Mouse (Mus musculus) MEL (cell line): ENCODE data around the gene Safb. TPM values are rescaled to one million over a fixed set of nuclear protein-coding genes. Genes with fewer than 3 reads are reported as not detected.

Source experiments
- DNase-seq: peaks from one replicate; pipeline ENCODE4 v3.0.0; 2011; ENCODE audit warnings: low read depth, low spot score
- H3K27ac ChIP-seq: 2 replicates; pipeline ENCODE4 v1.5.1; 2012; ENCODE audit warnings: low read depth, mild to moderate bottlenecking, control low read depth, low read length, moderate library complexity; ENCODE audit not compliant: control insufficient read depth
- H3K27me3 ChIP-seq, 2 experiments: fragments of 150-350 bp in 1 of 2; sonication (generic) in 1 of 2; 2 replicates each; pipeline ENCODE4 v1.6.1; 2012; ENCODE audit warnings: low read length in 2 of 2, mild to moderate bottlenecking in 2 of 2, improper control_type of control experiment in 1 of 2, moderate library complexity in 1 of 2; ENCODE audit not compliant: insufficient read depth in 2 of 2, control insufficient read depth in 1 of 2
- H3K36me3 ChIP-seq, 2 experiments: 2 replicates each; pipeline ENCODE4 v1.6.1; 2012 to 2014; ENCODE audit warnings: low read length in 2 of 2, improper control_type of control experiment in 1 of 2, inconsistent platforms in 1 of 2, mild to moderate bottlenecking in 1 of 2; ENCODE audit not compliant: insufficient read depth in 2 of 2, control insufficient read depth in 1 of 2
- H3K4me1 ChIP-seq, 2 experiments: fragments of 150-350 bp in 1 of 2; sonication (generic) in 1 of 2; 2 replicates each; pipeline ENCODE4 v1.6.1; 2012; ENCODE audit warnings: low read length in 2 of 2, improper control_type of control experiment in 1 of 2, mild to moderate bottlenecking in 1 of 2; ENCODE audit not compliant: insufficient read depth in 2 of 2, control insufficient read depth in 1 of 2
- H3K4me3 ChIP-seq, 2 experiments: fragments of 150-350 bp in 1 of 2; sonication (generic) in 1 of 2; 2 replicates each; pipeline ENCODE4 v1.5.1; 2012; ENCODE audit warnings: low read depth in 2 of 2, low read length in 2 of 2, mild to moderate bottlenecking in 2 of 2, moderate library complexity in 2 of 2, control low read depth in 1 of 2, improper control_type of control experiment in 1 of 2; ENCODE audit not compliant: control insufficient read depth in 1 of 2, insufficient read depth in 1 of 2
- H3K79me2 ChIP-seq: 2 replicates; pipeline ENCODE4 v1.6.1; 2012; ENCODE audit warnings: mild to moderate bottlenecking, low read length, moderate library complexity; ENCODE audit not compliant: control insufficient read depth, poor library complexity, insufficient read depth
- H3K9ac ChIP-seq: 2 replicates; pipeline ENCODE4 v1.6.1; 2012; ENCODE audit warnings: low read depth, mild to moderate bottlenecking, control low read depth, low read length, moderate library complexity; ENCODE audit not compliant: control insufficient read depth, poor library complexity, severe bottlenecking
- H3K9me3 ChIP-seq: fragments of 150-350 bp; sonication (generic); replicated peaks from 2 replicates; pipeline ENCODE4 v1.6.1; 2012; ENCODE audit warnings: mild to moderate bottlenecking, low read length, improper control_type of control experiment, moderate library complexity; ENCODE audit not compliant: insufficient read depth
- BHLHE40 ChIP-seq: IDR thresholded peaks from 2 replicates; pipeline ENCODE4 v1.6.1; 2012; ENCODE audit warnings: low read depth, mild to moderate bottlenecking, inconsistent platforms, low read length, improper control_type of control experiment, borderline replicate concordance
- CHD1 ChIP-seq: IDR thresholded peaks from 2 replicates; pipeline ENCODE4 v1.6.1; 2012; ENCODE audit warnings: low read depth, mild to moderate bottlenecking, inconsistent platforms, low read length, improper control_type of control experiment
- CHD2 ChIP-seq: IDR thresholded peaks from 2 replicates; pipeline ENCODE4 v1.6.1; 2011; ENCODE audit warnings: low read length, improper control_type of control experiment
- ELF1 ChIP-seq: IDR thresholded peaks from 2 replicates; pipeline ENCODE4 v1.6.1; 2014; ENCODE audit warnings: low read depth, mild to moderate bottlenecking, inconsistent platforms, low read length, improper control_type of control experiment, moderate library complexity
- EP300 ChIP-seq, 2 experiments: IDR thresholded peaks; 2 replicates each; pipeline ENCODE4 v1.6.1; 2011; ENCODE audit warnings: improper control_type of control experiment in 2 of 2, low read length in 2 of 2, low read depth in 1 of 2, mild to moderate bottlenecking in 1 of 2
- ETS1 ChIP-seq: IDR thresholded peaks from 2 replicates; pipeline ENCODE4 v1.6.1; 2012; ENCODE audit warnings: low read depth, mild to moderate bottlenecking, inconsistent platforms, low read length, improper control_type of control experiment, moderate library complexity
- GABPA ChIP-seq: IDR thresholded peaks from 2 replicates; pipeline ENCODE4 v1.6.1; 2012; ENCODE audit warnings: low read depth, mild to moderate bottlenecking, inconsistent platforms, low read length, improper control_type of control experiment, moderate library complexity
- GATA1 ChIP-seq: IDR thresholded peaks from 2 replicates; pipeline ENCODE4 v1.6.1; 2011; ENCODE audit warnings: low read depth, low read length, improper control_type of control experiment
- HCFC1 ChIP-seq: IDR thresholded peaks from 2 replicates; pipeline ENCODE4 v1.6.1; 2012; ENCODE audit warnings: low read depth, mild to moderate bottlenecking, inconsistent platforms, low read length, improper control_type of control experiment, moderate library complexity
- JUND ChIP-seq: IDR thresholded peaks from 2 replicates; pipeline ENCODE4 v1.6.1; 2011; ENCODE audit warnings: low read depth, mild to moderate bottlenecking, improper control_type of control experiment, low read length
- KAT2A ChIP-seq: conservative IDR thresholded peaks from 2 replicates; pipeline ENCODE4 v1.6.1; 2012; ENCODE audit warnings: low read depth, low read length, improper control_type of control experiment, inconsistent platforms
- MAFK ChIP-seq: IDR thresholded peaks from 2 replicates; pipeline ENCODE4 v1.6.1; 2011; ENCODE audit warnings: low read depth, mild to moderate bottlenecking, low read length, improper control_type of control experiment, borderline replicate concordance
- MAZ ChIP-seq: IDR thresholded peaks from 2 replicates; pipeline ENCODE4 v1.6.1; 2012; ENCODE audit warnings: low read depth, mild to moderate bottlenecking, inconsistent platforms, low read length, improper control_type of control experiment
- MEF2A ChIP-seq: IDR thresholded peaks from 2 replicates; pipeline ENCODE4 v1.6.1; 2014; ENCODE audit warnings: low read depth, mild to moderate bottlenecking, inconsistent platforms, low read length, improper control_type of control experiment; ENCODE audit not compliant: poor library complexity, insufficient replicate concordance, severe bottlenecking; ENCODE audit errors: extremely low read depth
- MXI1 ChIP-seq: IDR thresholded peaks from 2 replicates; pipeline ENCODE4 v1.6.1; 2011; ENCODE audit warnings: mild to moderate bottlenecking, low read depth, low read length, improper control_type of control experiment
- NRF1 ChIP-seq: IDR thresholded peaks from 2 replicates; pipeline ENCODE4 v1.6.1; 2014; ENCODE audit warnings: low read depth, mild to moderate bottlenecking, inconsistent platforms, low read length, improper control_type of control experiment, moderate library complexity; ENCODE audit not compliant: poor library complexity, insufficient read depth, severe bottlenecking
- RAD21 ChIP-seq: IDR thresholded peaks from 2 replicates; pipeline ENCODE4 v1.6.1; 2011; ENCODE audit warnings: mild to moderate bottlenecking, low read depth, low read length, improper control_type of control experiment
- RCOR1 ChIP-seq: IDR thresholded peaks from 2 replicates; pipeline ENCODE4 v1.6.1; 2012; ENCODE audit warnings: low read depth, mild to moderate bottlenecking, inconsistent platforms, low read length, improper control_type of control experiment
- SIN3A ChIP-seq: IDR thresholded peaks from 2 replicates; pipeline ENCODE4 v1.6.1; 2012; ENCODE audit warnings: low read length, improper control_type of control experiment, inconsistent platforms
- TBP ChIP-seq: IDR thresholded peaks from 2 replicates; pipeline ENCODE4 v1.8.0; 2011; ENCODE audit warnings: low read depth, low read length, improper control_type of control experiment
- TCF12 ChIP-seq: IDR thresholded peaks from 2 replicates; pipeline ENCODE4 v1.6.1; 2014; ENCODE audit warnings: low read depth, mild to moderate bottlenecking, inconsistent platforms, low read length, improper control_type of control experiment, moderate library complexity
- UBTF ChIP-seq: IDR thresholded peaks from 2 replicates; pipeline ENCODE4 v1.6.1; 2012; ENCODE audit warnings: low read depth, mild to moderate bottlenecking, inconsistent platforms, low read length, improper control_type of control experiment, moderate library complexity, borderline replicate concordance; ENCODE audit not compliant: insufficient read depth
- USF1 ChIP-seq: IDR thresholded peaks from 2 replicates; pipeline ENCODE4 v1.6.1; 2014; ENCODE audit warnings: low read depth, mild to moderate bottlenecking, inconsistent platforms, low read length, improper control_type of control experiment, moderate library complexity
- ZMIZ1 ChIP-seq: IDR thresholded peaks from 2 replicates; pipeline ENCODE4 v1.6.1; 2012; ENCODE audit warnings: low read depth, mild to moderate bottlenecking, inconsistent platforms, low read length, improper control_type of control experiment, moderate library complexity
- ZNF384 ChIP-seq: IDR thresholded peaks from 2 replicates; pipeline ENCODE4 v1.6.1; 2012; ENCODE audit warnings: low read depth, mild to moderate bottlenecking, inconsistent platforms, low read length, improper control_type of control experiment
- polyA plus RNA-seq, 2 experiments: library from polyadenylated mRNA; stranded (reverse) in 1 of 2; unstranded in 1 of 2; fragments of >175 nt in 1 of 2; fragments of >200 nt in 1 of 2; gene quantifications; 2 replicates each; pipeline versions ENCODE4 v1.2.1 to v1.2.4; 2012; ENCODE audit warnings: low replicate concordance in 2 of 2, low read depth in 1 of 2; ENCODE audit not compliant: insufficient read length in 2 of 2, insufficient read depth in 1 of 2, missing spikeins in 1 of 2
- total RNA-seq: library from RNA; depleted of rRNA; stranded (reverse); fragments of 300-350 nt; gene quantifications from 2 replicates; pipeline ENCODE4 v1.2.3, GENCODE M21; 2012

Safb gene
- total and polyA plus RNA-seq, 3 experiments = 87.3 to 203 TPM; not detected in 1

GRCm38 (mm10) chr17:56616725-56617124 lies 32.1 kb downstream of the Safb start:
- TF ChIP-seq UBTF (no peak), GATA1 (no peak), TBP (no peak), ZNF384 (no peak), BHLHE40 (no peak), ELF1 (no peak), SIN3A (no peak), MXI1 (no peak), KAT2A (no peak), MAZ (no peak), ETS1 (no peak), TCF12 (no peak), MEF2A (no peak)
- H3K4me1 ChIP-seq = no peaks in the 10 kb centered on the region; a peak in 1 of 4 replicates
- no peaks in the 10 kb centered on the region for H3K27me3 ChIP-seq
- H3K9ac ChIP-seq = no peak overlapping the region
- no peak overlapping the region for H3K4me3 ChIP-seq
- H3K27ac ChIP-seq = no peak overlapping the region
- peaks cover 0 to 12% of the 10 kb centered on the region in 2 experiments; a peak in 3 of 4 replicates for H3K36me3 ChIP-seq
- DNase-seq = no peak
- H3K79me2 ChIP-seq = peaks cover 22% of the 10 kb centered on the region
- H3K9me3 ChIP-seq = no peaks in the 10 kb centered on the region

GRCm38 (mm10) chr17:56617628-56618027 lies 33.0 kb downstream of the Safb start:
- no peak for TF ChIP-seq JUND
- no peak for TF ChIP-seq GABPA
- no peak for TF ChIP-seq MXI1
- TF ChIP-seq RAD21 = no peak
- TF ChIP-seq CHD1 = no peak
- no peak for TF ChIP-seq ZMIZ1
- TF ChIP-seq NRF1 = no peak
- TF ChIP-seq USF1 = no peak
- no peak for TF ChIP-seq CHD2
- TF ChIP-seq ZNF384 = no peak
- TF ChIP-seq SIN3A = no peak
- no peak for TF ChIP-seq TBP
- no peak for TF ChIP-seq MAFK
- TF ChIP-seq RCOR1 = no peak
- no peak for TF ChIP-seq HCFC1
- TF ChIP-seq TCF12 = no peak
- TF ChIP-seq EP300 (IDR thresholded peaks at IDR 0.05; ENCODE audit: low read depth in 1 of 2, low read length in 2 of 2) = no peak
- no peak for TF ChIP-seq ETS1
- TF ChIP-seq UBTF = no peak
- no peak for TF ChIP-seq KAT2A
- H3K36me3 ChIP-seq = peaks cover 0 to 15% of the 10 kb centered on the region in 2 experiments; a peak in 2 of 4 replicates
- peaks cover 22% of the 10 kb centered on the region for H3K79me2 ChIP-seq
- H3K9ac ChIP-seq = no peak overlapping the region
- H3K9me3 ChIP-seq = no peaks in the 10 kb centered on the region
- H3K4me1 ChIP-seq = no peaks in the 10 kb centered on the region
- H3K4me3 ChIP-seq = no peak overlapping the region
- H3K27ac ChIP-seq = no peak overlapping the region
- DNase-seq = no peak
- no peaks in the 10 kb centered on the region for H3K27me3 ChIP-seq
